Mouse (Mus musculus): ENCODE data around the gene Cmah.

DNA sequence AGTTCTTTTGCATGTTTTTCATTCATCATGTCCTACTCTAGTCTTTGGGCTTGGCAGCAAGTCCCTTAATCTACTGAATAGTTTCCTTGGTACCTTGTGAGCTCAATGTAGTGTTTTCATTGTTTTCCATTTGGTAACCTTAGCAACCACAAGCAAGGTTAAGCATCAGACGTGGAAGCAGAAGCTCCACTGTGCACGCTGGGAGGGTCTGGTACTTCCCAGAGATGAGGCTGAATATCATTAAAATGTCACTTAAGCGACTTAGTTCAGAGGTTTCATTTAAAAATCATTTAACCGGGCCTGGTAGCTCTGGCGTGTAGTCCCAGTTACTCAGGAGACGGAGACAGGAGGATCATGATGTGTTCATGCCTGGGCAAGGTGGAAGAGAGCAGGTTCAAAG is 5.9 kb upstream of the Cmah start:
- TF ChIP-seq CTCF (IDR thresholded peaks at IDR 0.05; ENCODE audit: control insufficient read depth, insufficient read depth, low read length), result no peak
- TF ChIP-seq POLR2A (IDR thresholded peaks at IDR 0.05; ENCODE audit: borderline replicate concordance, control insufficient read depth, low read depth, low read length), result no peak
